Mouse (Mus musculus): ENCODE data around the gene Rabggtb.
"Not testable (repeated sequence)": the region's sequence is repeated elsewhere in the genome, so short reads cannot be mapped to it uniquely, and the experiment has no call there.

- TF ChIP-seq POLR2A (IDR thresholded peaks at IDR 0.05; ENCODE audit: insufficient read depth, low read depth, low read length); CTCF (IDR thresholded peaks at IDR 0.05): not testable (repeated sequence)
Observed at GRCm38 (mm10) chr3:153860392-153860791, 52.4 kb downstream of the Rabggtb start.
